In the genomic region with DNA sequence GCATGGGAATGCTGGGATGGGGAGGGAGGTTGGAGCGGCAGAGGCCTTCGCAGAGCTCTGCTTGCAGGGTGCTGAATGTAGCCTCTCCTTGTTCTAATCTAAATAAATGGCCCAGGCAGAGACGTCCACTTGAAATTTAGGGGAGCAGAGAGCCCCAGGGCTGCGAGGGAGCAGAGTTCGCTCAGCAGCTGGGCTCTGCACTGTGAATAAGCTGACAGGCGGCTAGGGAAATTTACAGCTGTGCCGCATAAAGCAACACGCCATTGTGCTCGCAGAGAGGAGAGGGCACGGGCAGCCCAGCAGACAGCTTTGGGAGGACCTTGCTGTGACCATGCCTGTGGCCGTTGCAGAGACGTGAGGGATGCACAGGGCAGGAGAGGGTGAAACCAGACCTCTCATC, we compare ENCODE assay signal across 15 mouse cellular contexts. TPM values are rescaled to one million over a fixed set of nuclear protein-coding genes. Genes with fewer than 3 reads are reported as not detected.
A peak's percentile ranks its signal among the peaks of the same experiment; 100 is the strongest.
DNase-seq lines count a peak whose midpoint lies in the region; ATAC-seq and TF ChIP-seq lines count a peak whose summit lies in the region.
"Had no signal": no experiment of that assay in that cellular context is flagged by ENCODE, and none has a peak within 500 bp of the region (broad histone marks: within the 10 kb centered on the region; RNA-seq: fewer than 3 reads in every experiment).

No protein-coding gene starts in this region.

- peak overlapping the region; percentile 40 for H3K27ac ChIP-seq in gastrocnemius, adult 2 months
- no peak overlapping the region for H3K27ac ChIP-seq in kidney, embryonic 14.5 days (ENCODE audit: low read depth, low read length)
- H3K27ac ChIP-seq in midbrain, embryonic 11.5 days (ENCODE audit: low read depth, low read length) = no peak overlapping the region
- H3K27ac ChIP-seq: embryonic facial prominence, embryonic 13.5 days; liver, embryonic 13.5 days had no signal

- ATAC-seq in kidney, embryonic 14.5 days (ENCODE audit: low FRiP score, low TSS enrichment) = peak; percentile 15; the same call in 1 of the 2 replicates
- no peak for ATAC-seq in midbrain, embryonic 11.5 days (ENCODE audit: low FRiP score)
- ATAC-seq: inflammation-experienced regulatory T-cells, adult 6 months had no signal

- 17% methylated on average over 12 of the region's 12 CpGs for WGBS in kidney, embryonic 14.5 days
- WGBS in midbrain, embryonic 11.5 days = 49% methylated on average over 12 of the region's 12 CpGs

- H3K4me1 ChIP-seq in kidney, embryonic 14.5 days (ENCODE audit: control insufficient read depth, insufficient read depth, low read length) = peaks cover 31% of the 10 kb centered on the region
- H3K4me1 ChIP-seq in midbrain, embryonic 11.5 days (ENCODE audit: control insufficient read depth, insufficient read depth, low read length) = peaks cover 8% of the 10 kb centered on the region; the same call in 1 of the 2 replicates

- intact Hi-C loops in gastrocnemius, adult 2 months (cut with DNase I) = loop anchor here (10.0 kb wide), 1 partner anchor 494 kb away; no protein-coding TSS in a partner anchor

- H3K9me3 ChIP-seq in kidney, embryonic 14.5 days (ENCODE audit: control insufficient read depth, low read length) = no peaks in the 10 kb centered on the region
- H3K9me3 ChIP-seq in midbrain, embryonic 11.5 days (ENCODE audit: control insufficient read depth, low read length) = no peaks in the 10 kb centered on the region
- H3K9me3 ChIP-seq: embryonic facial prominence, embryonic 13.5 days; liver, embryonic 13.5 days had no signal

- no peak for DNase-seq in gastrocnemius, adult 2 months
- DNase-seq in gastrocnemius, postnatal 10 days = no peak
- no peak for DNase-seq in kidney, adult 18-20 months
- DNase-seq in embryo, embryonic 9.5 days (ENCODE audit: extremely low spot score) = peak; percentile 29
- DNase-seq in midbrain, embryonic 11.5 days (ENCODE audit: low spot score, missing footprints) = no peak
- DNase-seq in right cerebral cortex, adult 18-20 months = no peak
- DNase-seq in layer of hippocampus, adult 11-12 months (ENCODE audit: low spot score) = no peak
- DNase-seq: adrenal gland, adult 8-10 months; liver, embryonic 13.5 days; right cerebral cortex, postnatal 4 days had no signal

- peaks cover 41% of the 10 kb centered on the region for H3K27me3 ChIP-seq in kidney, embryonic 14.5 days (ENCODE audit: control insufficient read depth, insufficient read depth, low read length)
- H3K27me3 ChIP-seq in midbrain, embryonic 11.5 days (ENCODE audit: control insufficient read depth, insufficient read depth, low read length) = no peaks in the 10 kb centered on the region; the same call in 1 of the 2 replicates
- H3K27me3 ChIP-seq: liver, embryonic 13.5 days had no signal

- no peak overlapping the region for H3K4me3 ChIP-seq in gastrocnemius, adult 2 months
- no peak overlapping the region for H3K4me3 ChIP-seq in kidney, embryonic 14.5 days (ENCODE audit: low read length)
- no peak overlapping the region for H3K4me3 ChIP-seq in midbrain, embryonic 11.5 days (ENCODE audit: low read depth, low read length)
- H3K4me3 ChIP-seq: embryonic facial prominence, embryonic 13.5 days; liver, embryonic 13.5 days had no signal

- no peak overlapping the region for H3K9ac ChIP-seq in kidney, embryonic 14.5 days (ENCODE audit: low read depth, low read length)
- H3K9ac ChIP-seq in midbrain, embryonic 11.5 days (ENCODE audit: low read length) = peak overlapping the region; percentile 30; the same call in 1 of the 2 replicates
- H3K9ac ChIP-seq: embryonic facial prominence, embryonic 13.5 days; liver, embryonic 13.5 days had no signal

- TF ChIP-seq CTCF in gastrocnemius, adult 2 months (IDR thresholded peaks at IDR 0.05) = no peak

- no peaks in the 10 kb centered on the region for H3K36me3 ChIP-seq in kidney, embryonic 14.5 days (ENCODE audit: control insufficient read depth, insufficient read depth, low read length)
- H3K36me3 ChIP-seq in midbrain, embryonic 11.5 days (ENCODE audit: control insufficient read depth, insufficient read depth, low read length) = no peaks in the 10 kb centered on the region
- H3K36me3 ChIP-seq: liver, embryonic 13.5 days had no signal

- H3K4me2 ChIP-seq in kidney, embryonic 14.5 days (replicated peaks; ENCODE audit: low read depth, low read length) = no peak overlapping the region
- H3K4me2 ChIP-seq in midbrain, embryonic 11.5 days = no peak overlapping the region
- H3K4me2 ChIP-seq: embryonic facial prominence, embryonic 13.5 days; liver, embryonic 13.5 days had no signal

RNA-seq across cellular contexts. Expression of gene B230104I21Rik, which starts 4.7 kb away (rescaled TPM):
- total RNA-seq in gastrocnemius, adult 2 months (2021) = not detected
- not detected for total RNA-seq in gastrocnemius, postnatal 10 days (2021)
- not detected in 2 replicates for polyA plus RNA-seq in kidney, embryonic 14.5 days (2014; fragmentation: Nextera tagmentation; extraction: Ambion mirVana)
- not detected in 2 replicates for polyA plus RNA-seq in midbrain, embryonic 11.5 days (2014; fragmentation: Nextera tagmentation; extraction: Ambion mirVana)
- total RNA-seq: adrenal gland, adult 8-10 months; left cerebral cortex, adult 18-20 months had no signal
- polyA plus RNA-seq: C2C12; embryonic facial prominence, embryonic 13.5 days; inflammation-experienced regulatory T-cells, adult 6 months; liver, embryonic 13.5 days had no signal

RNA-seq across cellular contexts. Expression of gene Arhgef16, which starts 29.8 kb away (rescaled TPM):
- total RNA-seq in gastrocnemius, adult 2 months (2021) = under 1 TPM; 0.17 to 0.23 TPM
- under 1 TPM; 0.45 to 0.99 TPM for total RNA-seq in gastrocnemius, postnatal 10 days (2021)
- polyA plus RNA-seq in kidney, embryonic 14.5 days (2014; fragmentation: Nextera tagmentation; extraction: Ambion mirVana) = 16.3 and 28.2 TPM in 2 replicates
- 0.45 and 0.81 TPM in 2 replicates for polyA plus RNA-seq in midbrain, embryonic 11.5 days (2014; fragmentation: Nextera tagmentation; extraction: Ambion mirVana)
- polyA plus RNA-seq: C2C12 had no signal
